Mouse (Mus musculus) forebrain, embryonic 15.5 days (tissue): ENCODE measurements at regions not wholly inside any gene's neighbourhood (a gene's known extent, or its start where the extent isn't known, plus 50 kb on each side); places are given as distances from the start of the nearest gene placed in this dataset.

Experiments used
- ATAC-seq: fragments of 200-750 bp; cut with Nextera tagmentation; replicated peaks from 2 replicates; pipeline ENCODE4 v1.8.0; 2017; ENCODE audit warnings: mild to moderate bottlenecking, moderate TSS enrichment, moderate library complexity
- H3K27ac ChIP-seq: fragments of 300-500 bp; sonication (generic); replicated peaks from 2 replicates; pipeline ENCODE4 v1.5.1; 2015; ENCODE audit warnings: mild to moderate bottlenecking, inconsistent platforms
- H3K27me3 ChIP-seq: fragments of 300-500 bp; sonication (generic); 2 replicates; pipeline ENCODE4 v1.6.1; 2015; ENCODE audit warnings: inconsistent platforms
- H3K36me3 ChIP-seq: fragments of 300-500 bp; sonication (generic); 2 replicates; pipeline ENCODE4 v1.6.1; 2015; ENCODE audit warnings: mild to moderate bottlenecking, inconsistent platforms
- H3K4me1 ChIP-seq: fragments of 300-500 bp; sonication (generic); 2 replicates; pipeline ENCODE4 v1.6.1; 2015; ENCODE audit warnings: inconsistent platforms
- H3K4me2 ChIP-seq: fragments of 300-500 bp; sonication (generic); replicated peaks from 2 replicates; pipeline ENCODE4 v1.6.1; 2015; ENCODE audit warnings: mild to moderate bottlenecking, inconsistent platforms
- H3K4me3 ChIP-seq: fragments of 300-500 bp; sonication (generic); 2 replicates; pipeline ENCODE4 v1.5.1; 2015; ENCODE audit warnings: mild to moderate bottlenecking, inconsistent platforms
- H3K9ac ChIP-seq: fragments of 300-500 bp; sonication (generic); replicated peaks from 2 replicates; pipeline ENCODE4 v1.6.1; 2015; ENCODE audit warnings: mild to moderate bottlenecking, inconsistent platforms
- H3K9me3 ChIP-seq: fragments of 300-500 bp; sonication (generic); 2 replicates; pipeline ENCODE4 v1.6.1; 2016; ENCODE audit warnings: inconsistent platforms
- WGBS: fragments of 180-500 bp; shearing (Covaris S2); methylation state at CpG from one replicate; pipeline ENCODE4 v1.1.7; 2015; ENCODE audit warnings: mixed read lengths; 5-methylcytosine and 5-hydroxymethylcytosine counted together

- H3K27me3 ChIP-seq = no peaks in the 10 kb centered on the region
- H3K36me3 ChIP-seq = no peaks in the 10 kb centered on the region
- no peak overlapping the region for H3K9ac ChIP-seq
- H3K4me2 ChIP-seq = no peak overlapping the region
- ATAC-seq = no peak
- H3K4me3 ChIP-seq = no peak overlapping the region
- peaks cover 4% of the 10 kb centered on the region for H3K4me1 ChIP-seq
- H3K9me3 ChIP-seq = no peaks in the 10 kb centered on the region
- WGBS = 69% methylated on average over 1 of the region's 1 CpGs
- no peak overlapping the region for H3K27ac ChIP-seq
These were observed 59.9 kb downstream of the Adamts1 start for GRCm38 (mm10) chr16:85743022-85743421.

- WGBS = 48% methylated on average over 2 of the region's 2 CpGs
These were observed 64.2 kb downstream of the Adamts1 start for GRCm38 (mm10) chr16:85738606-85739195.

GRCm38 (mm10) chr16:85728026-85728425 lies 74.9 kb downstream of the Adamts1 start:
- H3K36me3 ChIP-seq = no peaks in the 10 kb centered on the region
- 87% methylated on average over 2 of the region's 2 CpGs for WGBS
- ATAC-seq = no peak
- H3K4me3 ChIP-seq = no peak overlapping the region
- H3K9ac ChIP-seq = no peak overlapping the region
- no peaks in the 10 kb centered on the region for H3K9me3 ChIP-seq
- no peaks in the 10 kb centered on the region for H3K27me3 ChIP-seq
- no peaks in the 10 kb centered on the region for H3K4me1 ChIP-seq
- H3K27ac ChIP-seq = no peak overlapping the region
- no peak overlapping the region for H3K4me2 ChIP-seq

More at GRCm38 (mm10) chr16:85738606-85739195, 64.2 kb downstream of the Adamts1 start:
- no peak overlapping the region for H3K4me3 ChIP-seq
- H3K4me2 ChIP-seq = no peak overlapping the region
- H3K9me3 ChIP-seq = no peaks in the 10 kb centered on the region
- no peak for ATAC-seq
- no peaks in the 10 kb centered on the region for H3K4me1 ChIP-seq
- no peaks in the 10 kb centered on the region for H3K36me3 ChIP-seq
- no peaks in the 10 kb centered on the region for H3K27me3 ChIP-seq
- H3K9ac ChIP-seq = no peak overlapping the region
- H3K27ac ChIP-seq = no peak overlapping the region

- no peak overlapping the region for H3K27ac ChIP-seq
- H3K27me3 ChIP-seq = no peaks in the 10 kb centered on the region
- H3K4me3 ChIP-seq = no peak overlapping the region
- WGBS = 74% methylated on average over 2 of the region's 2 CpGs
- no peaks in the 10 kb centered on the region for H3K4me1 ChIP-seq
- no peak overlapping the region for H3K9ac ChIP-seq
- no peak for ATAC-seq
- no peaks in the 10 kb centered on the region for H3K36me3 ChIP-seq
- no peak overlapping the region for H3K4me2 ChIP-seq
- no peaks in the 10 kb centered on the region for H3K9me3 ChIP-seq
These were observed 80.9 kb downstream of the Adamts1 start for GRCm38 (mm10) chr16:85721968-85722367.

- Histone ChIP-seq H3K4me1 (no peaks in the 10 kb centered on the region), H3K4me2 (no peak overlapping the region), H3K9me3 (no peaks in the 10 kb centered on the region), H3K27me3 (no peaks in the 10 kb centered on the region), H3K27ac (no peak overlapping the region), H3K4me3 (no peak overlapping the region), H3K9ac (no peak overlapping the region), H3K36me3 (no peaks in the 10 kb centered on the region)
- 92% methylated on average over 3 of the region's 3 CpGs for WGBS
- no peak for ATAC-seq
These were observed 90.6 kb downstream of the Adamts1 start for GRCm38 (mm10) chr16:85712291-85712690.

GRCm38 (mm10) chr16:85704254-85705020 lies 98.5 kb downstream of the Adamts1 start:
- 85% methylated on average over 9 of the region's 9 CpGs for WGBS
- Histone ChIP-seq H3K9me3 (no peaks in the 10 kb centered on the region), H3K36me3 (no peaks in the 10 kb centered on the region), H3K9ac (no peak overlapping the region), H3K4me1 (no peaks in the 10 kb centered on the region), H3K4me2 (no peak overlapping the region), H3K27ac (no peak overlapping the region), H3K4me3 (no peak overlapping the region), H3K27me3 (no peaks in the 10 kb centered on the region)
- no peak for ATAC-seq

- WGBS = 77% methylated on average over 2 of the region's 2 CpGs
- Histone ChIP-seq H3K27ac (no peak overlapping the region), H3K9ac (no peak overlapping the region), H3K4me1 (no peaks in the 10 kb centered on the region), H3K4me2 (no peak overlapping the region), H3K36me3 (no peaks in the 10 kb centered on the region), H3K9me3 (no peaks in the 10 kb centered on the region), H3K4me3 (no peak overlapping the region), H3K27me3 (no peaks in the 10 kb centered on the region)
- no peak for ATAC-seq
These were observed 99.9 kb downstream of the Adamts1 start for GRCm38 (mm10) chr16:85702889-85703480.

GRCm38 (mm10) chr16:85699329-85699728 lies 103.6 kb downstream of the Adamts1 start:
- Histone ChIP-seq H3K9me3 (no peaks in the 10 kb centered on the region), H3K4me3 (no peak overlapping the region), H3K27me3 (no peaks in the 10 kb centered on the region), H3K4me2 (no peak overlapping the region), H3K27ac (no peak overlapping the region), H3K36me3 (no peaks in the 10 kb centered on the region), H3K9ac (no peak overlapping the region), H3K4me1 (no peaks in the 10 kb centered on the region)
- ATAC-seq = no peak
- WGBS = 80% methylated on average over 4 of the region's 4 CpGs

- Histone ChIP-seq H3K27ac (no peak overlapping the region), H3K9me3 (no peaks in the 10 kb centered on the region), H3K27me3 (no peaks in the 10 kb centered on the region), H3K36me3 (no peaks in the 10 kb centered on the region), H3K4me1 (no peaks in the 10 kb centered on the region), H3K4me2 (no peak overlapping the region), H3K4me3 (no peak overlapping the region), H3K9ac (no peak overlapping the region)
- no peak for ATAC-seq
- 51% methylated on average over 2 of the region's 2 CpGs for WGBS
These were observed 120.2 kb downstream of the Adamts1 start for GRCm38 (mm10) chr16:85682721-85683120.

GRCm38 (mm10) chr16:85680351-85680750 lies 122.6 kb downstream of the Adamts1 start:
- no peak overlapping the region for H3K9ac ChIP-seq
- H3K4me1 ChIP-seq = no peaks in the 10 kb centered on the region
- H3K4me3 ChIP-seq = no peak overlapping the region
- H3K9me3 ChIP-seq = no peaks in the 10 kb centered on the region
- H3K27ac ChIP-seq = no peak overlapping the region
- H3K36me3 ChIP-seq = no peaks in the 10 kb centered on the region
- 44% methylated on average over 6 of the region's 6 CpGs for WGBS
- peak; percentile 41; the same call in 1 of the 2 replicates for ATAC-seq
- H3K4me2 ChIP-seq = no peak overlapping the region
- no peaks in the 10 kb centered on the region for H3K27me3 ChIP-seq

- no peak overlapping the region for H3K4me2 ChIP-seq
- 44% methylated on average over 1 of the region's 1 CpGs for WGBS
- H3K4me3 ChIP-seq = no peak overlapping the region
- H3K4me1 ChIP-seq = no peaks in the 10 kb centered on the region
- ATAC-seq = no peak
- H3K9ac ChIP-seq = no peak overlapping the region
- H3K27me3 ChIP-seq = no peaks in the 10 kb centered on the region
- H3K27ac ChIP-seq = no peak overlapping the region
- H3K9me3 ChIP-seq = no peaks in the 10 kb centered on the region
- H3K36me3 ChIP-seq = no peaks in the 10 kb centered on the region
These were observed 124.1 kb downstream of the Adamts1 start for GRCm38 (mm10) chr16:85678781-85679180.

- Histone ChIP-seq H3K36me3 (no peaks in the 10 kb centered on the region), H3K4me1 (no peaks in the 10 kb centered on the region), H3K9me3 (no peaks in the 10 kb centered on the region), H3K27me3 (no peaks in the 10 kb centered on the region), H3K4me3 (no peak overlapping the region), H3K4me2 (no peak overlapping the region), H3K27ac (no peak overlapping the region), H3K9ac (no peak overlapping the region)
- ATAC-seq = peak; percentile 39
These were observed 124.7 kb downstream of the Adamts1 start for GRCm38 (mm10) chr16:85678228-85678627.
